Mouse (Mus musculus) heart, postnatal 14 days (tissue): ENCODE data around the gene Gm49318. TPM values are rescaled to one million over a fixed set of nuclear protein-coding genes. Genes with fewer than 3 reads are reported as not detected.
"Not testable (repeated sequence)": the region's sequence is repeated elsewhere in the genome, so short reads cannot be mapped to it uniquely, and the experiment has no call there.

Source experiments
- DNase-seq, 2 experiments: peaks; one replicate each; pipeline ENCODE4 v3.0.0; 2021 to 2022
- intact Hi-C: fragments of 180-260 bp; cut with DNase I; formaldehyde crosslinking; loops from one replicate; pipeline ENCODE4 v1.15.1; 2025
- long read RNA-seq, 2 experiments: library from polyadenylated mRNA; stranded (forward); transcript quantifications; one replicate each; pipeline ENCODE4 v2.0.0; 2021
- total RNA-seq, 2 experiments: library from RNA; stranded (reverse); gene quantifications; 2 replicates each; pipeline ENCODE4 v1.2.3; 2021

Gm49318 gene
- total RNA-seq = not detected
- long read RNA-seq, experiment 1 = 0 reads
- long read RNA-seq, experiment 2 = 0 reads

GRCm38 (mm10) chr9:22070791-22071573 is at the start of gene Gm49318, which contains the start of gene Zfp653:
TSS of gene Gm49318 (minus strand) at chr9:22071259.
TSS of gene Zfp653 (minus strand) at chr9:22071376.
- intact Hi-C loops = no loop called here
- peak; percentile 97 to 98 for DNase-seq

DNA sequence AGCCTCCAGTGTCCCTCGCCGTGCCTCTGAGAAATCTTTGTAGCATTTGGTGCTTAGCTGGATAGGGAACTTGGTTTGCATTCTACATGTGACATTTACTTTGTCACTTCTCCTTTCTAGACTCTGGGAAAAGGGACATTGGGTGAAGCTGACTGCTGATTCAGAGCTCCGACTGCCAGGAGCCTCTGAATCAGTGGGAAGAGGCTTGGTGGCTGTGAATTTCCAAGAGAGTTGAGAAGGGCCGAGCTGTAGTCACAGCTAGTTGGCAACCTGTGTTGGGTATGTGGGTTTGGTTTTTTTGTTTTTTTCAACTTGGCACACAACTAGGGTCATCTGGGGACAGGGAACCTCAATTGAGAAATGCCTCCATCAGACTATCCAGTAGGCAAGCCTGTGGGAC is 48.5 kb upstream of the Gm49318 start:
- intact Hi-C loops = no loop called here
- no peak for DNase-seq

GRCm38 (mm10) chr9:22117754-22118456 is 46.8 kb upstream of the Gm49318 start:
- intact Hi-C loops = no loop called here
- DNase-seq = peak; percentile 29 to 55

- DNase-seq = peak; percentile 89 to 91
- intact Hi-C loops = no loop called here
These were observed 45.8 kb upstream of the Gm49318 start, which contains the start of gene Elof1 for GRCm38 (mm10) chr9:22116740-22117426. TSS of gene Elof1 (minus strand) at chr9:22117172.

DNA sequence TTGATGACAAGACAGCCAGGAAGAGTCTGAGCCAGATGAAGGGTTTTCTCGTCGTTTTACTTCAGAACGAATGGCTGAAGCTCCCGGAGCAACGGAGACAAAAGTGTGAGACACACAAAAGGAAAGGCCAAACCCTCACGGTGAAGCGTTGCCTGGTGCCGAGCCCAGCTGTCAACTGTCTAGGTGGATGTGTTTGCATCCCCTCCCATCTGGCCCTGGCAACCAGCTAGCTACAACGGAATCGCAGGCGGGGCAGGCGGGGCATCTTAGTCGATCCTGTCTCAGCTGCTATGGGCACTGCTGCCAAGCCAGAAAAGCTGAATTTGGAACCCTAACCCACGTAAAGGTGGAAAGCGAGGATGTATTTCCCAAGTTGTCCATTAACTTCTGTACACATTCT is 45.0 kb upstream of the Gm49318 start:
- no peak for DNase-seq
- intact Hi-C loops = no loop called here

- intact Hi-C loops = no loop called here
These were observed 44.6 kb upstream of the Gm49318 start for GRCm38 (mm10) chr9:22115635-22116034.

DNA sequence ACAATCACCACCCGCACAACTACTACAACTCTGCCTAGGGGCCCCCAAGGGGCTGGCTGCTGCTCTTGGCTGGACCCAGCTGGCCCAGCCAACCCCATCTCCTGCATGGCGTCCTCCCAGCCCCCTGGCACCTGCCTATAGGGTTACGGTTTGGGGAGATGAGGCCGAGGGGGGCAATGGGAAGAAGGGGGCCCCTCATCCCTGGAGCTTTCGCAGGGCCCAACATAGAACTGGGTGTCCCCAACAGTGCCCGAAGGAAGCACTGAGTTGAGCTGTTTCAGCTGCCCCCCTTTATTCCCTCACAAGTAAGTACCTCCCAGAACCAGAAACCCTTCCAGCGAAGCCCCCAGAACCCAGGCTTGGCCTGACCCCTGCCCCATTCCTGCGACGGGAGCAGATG is 37.1 kb upstream of the Gm49318 start:
- intact Hi-C loops = no loop called here
- no peak for DNase-seq

More at GRCm38 (mm10) chr9:22115635-22116034, 44.6 kb upstream of the Gm49318 start:
- DNase-seq = no peak

GRCm38 (mm10) chr9:22099922-22100321 is 28.9 kb upstream of the Gm49318 start:
- DNase-seq = no peak
- intact Hi-C loops = no loop called here

DNA sequence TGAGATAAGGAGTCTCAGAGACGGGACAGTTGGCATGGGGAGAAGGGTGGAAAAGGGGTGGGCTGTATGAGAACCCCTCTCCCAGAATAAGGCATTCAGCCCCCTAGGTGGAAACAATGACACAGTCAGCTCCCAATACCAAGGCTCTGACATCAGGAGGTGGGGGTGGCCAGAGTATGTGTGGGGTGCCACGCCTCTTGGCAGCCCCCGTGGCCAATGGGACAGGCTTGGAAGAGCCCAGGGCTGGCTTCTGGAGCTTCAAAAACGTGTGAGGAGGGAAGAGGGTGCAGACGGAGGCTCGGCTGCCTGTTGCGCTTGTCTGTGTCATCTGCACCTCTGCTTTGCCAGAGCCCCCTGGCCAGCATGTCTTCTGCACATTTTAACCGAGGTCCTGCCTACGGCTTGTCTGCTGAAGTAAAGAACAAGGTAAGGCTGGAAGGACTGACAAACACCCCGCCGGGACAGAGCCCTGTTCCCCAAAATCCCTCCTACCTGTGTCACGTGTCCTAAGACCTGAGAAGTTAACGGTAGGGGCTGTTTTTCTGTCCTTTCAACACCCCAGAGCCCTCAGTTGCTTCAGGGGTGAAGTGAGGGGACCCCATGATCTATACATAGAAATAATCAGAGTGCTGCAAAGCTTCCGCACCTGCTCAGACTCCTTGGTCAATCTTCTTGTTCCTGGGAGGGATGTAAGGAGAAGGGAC is 28.1 kb upstream of the Gm49318 start, which contains the start of gene Cnn1:
Gene Cnn1, plus strand, starts transcription at position 224 of the 704 bp plus-strand sequence.
- intact Hi-C loops = no loop called here
- DNase-seq = peak; percentile 17 to 52

GRCm38 (mm10) chr9:22095854-22096307 is 24.8 kb upstream of the Gm49318 start:
- peak; percentile 86 to 93 for DNase-seq
- intact Hi-C loops = no loop called here

GRCm38 (mm10) chr9:22092746-22093145 is 21.7 kb upstream of the Gm49318 start:
- intact Hi-C loops = no loop called here
- no peak for DNase-seq

DNA sequence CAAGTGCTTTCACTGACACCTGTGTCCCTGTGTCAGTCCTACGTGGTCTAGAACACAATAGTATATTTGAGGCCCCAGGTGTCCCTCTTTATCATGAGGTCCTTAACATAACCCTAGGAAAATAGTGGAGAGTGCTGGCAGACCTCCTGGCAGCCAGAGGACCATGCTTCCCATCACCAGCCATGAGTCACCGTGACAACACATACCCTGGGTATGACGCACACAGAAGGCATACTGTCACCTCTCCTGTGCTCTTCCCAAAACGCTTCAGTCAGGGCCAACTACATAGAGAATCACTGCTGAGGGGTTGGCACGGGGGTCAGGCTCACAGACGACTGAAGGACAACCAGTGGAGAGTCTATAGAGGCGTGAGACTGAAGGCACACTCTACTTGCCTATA is 18.9 kb upstream of the Gm49318 start:
- intact Hi-C loops = no loop called here
- DNase-seq = no peak

GRCm38 (mm10) chr9:22089281-22089680 is 18.2 kb upstream of the Gm49318 start:
- intact Hi-C loops = no loop called here
- DNase-seq = no peak

GRCm38 (mm10) chr9:22087034-22087618 is 16.1 kb upstream of the Gm49318 start:
- DNase-seq = no peak
- intact Hi-C loops = no loop called here

GRCm38 (mm10) chr9:22086012-22086411 is 15.0 kb upstream of the Gm49318 start:
- intact Hi-C loops = no loop called here
- DNase-seq = no peak

DNA sequence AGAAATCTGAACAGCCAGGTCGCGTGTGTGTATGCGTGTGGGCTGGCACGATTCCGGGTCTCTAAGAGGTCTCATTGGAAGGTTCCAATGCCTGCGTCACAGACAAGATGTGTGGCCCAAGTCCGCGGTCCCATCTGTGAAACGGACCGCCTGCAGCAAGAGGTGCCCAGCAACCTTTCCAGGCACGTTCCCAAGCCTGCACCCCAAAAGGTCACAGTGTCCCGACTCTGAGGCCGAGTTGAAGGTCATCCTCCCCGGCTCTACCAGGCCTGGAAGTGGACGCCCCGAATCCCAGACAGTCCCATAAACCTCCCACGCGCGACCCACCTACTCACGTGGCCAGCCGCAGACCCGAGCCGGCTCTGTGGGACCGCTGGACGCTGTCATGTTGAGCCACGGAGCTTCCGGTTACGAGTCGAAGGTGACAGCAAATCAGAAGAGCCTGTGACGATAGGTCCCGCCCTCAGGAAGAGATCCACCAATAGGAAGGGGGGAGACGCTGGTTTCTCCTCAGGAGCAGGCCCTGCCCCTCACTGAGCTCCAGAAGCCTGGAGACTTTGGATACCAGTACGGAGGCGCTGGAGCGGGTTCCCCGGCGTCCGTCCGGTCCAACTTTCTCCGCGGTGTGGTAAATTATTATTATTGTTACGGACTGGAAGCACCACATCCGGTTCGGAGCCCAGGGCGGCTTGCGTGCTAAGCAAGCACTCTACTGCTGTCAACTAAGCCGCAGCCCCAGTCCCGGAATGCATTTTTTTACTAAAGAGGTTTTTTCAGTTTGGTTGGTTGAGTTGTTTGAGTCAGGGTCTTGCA is 14.2 kb upstream of the Gm49318 start, which contains the start of gene Ecsit:
Gene Ecsit, minus strand, starts transcription at position 417 of the 813 bp plus-strand sequence.
- intact Hi-C loops = no loop called here
- DNase-seq = peak; percentile 90 to 92

GRCm38 (mm10) chr9:22084667-22085021 is 13.6 kb upstream of the Gm49318 start:
- intact Hi-C loops = no loop called here
- DNase-seq = no peak

DNA sequence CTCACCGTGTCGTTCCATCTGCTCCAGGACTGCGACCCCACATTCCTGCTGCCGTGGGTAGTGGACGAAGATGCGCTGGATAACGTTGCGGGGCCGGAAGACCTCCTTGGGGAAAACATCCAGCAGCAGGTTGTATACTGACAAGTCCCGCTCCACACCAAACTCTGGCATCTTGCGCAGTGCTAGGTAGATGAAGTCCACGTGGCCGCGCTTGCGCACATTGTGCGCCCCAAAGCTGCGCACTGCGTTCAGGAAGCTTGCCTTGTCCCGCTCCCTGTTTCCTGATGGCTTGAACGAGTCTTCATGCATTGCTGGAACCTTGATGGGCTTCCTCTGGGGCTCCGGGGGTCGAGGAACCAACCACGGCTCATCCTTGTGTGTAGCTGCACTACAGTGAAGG is 5.2 kb upstream of the Gm49318 start:
- intact Hi-C loops = no loop called here
- no peak for DNase-seq

GRCm38 (mm10) chr9:22075778-22076177 is 4.7 kb upstream of the Gm49318 start:
- intact Hi-C loops = not testable (repeated sequence)

More at GRCm38 (mm10) chr9:22075778-22076177, 4.7 kb upstream of the Gm49318 start:
- DNase-seq = not testable (repeated sequence)
